Comparison of ENCODE assay signal across 17 mouse cellular contexts in genomic region chr8:83837637-83838378, GRCm38 (mm10).
DNase-seq lines count a peak whose midpoint lies in the region; ATAC-seq and TF ChIP-seq lines count a peak whose summit lies in the region.
"Had no signal": no experiment of that assay in that cellular context is flagged by ENCODE, and none has a peak within 500 bp of the region (broad histone marks: within the 10 kb centered on the region; RNA-seq: fewer than 3 reads in every experiment).

No protein-coding gene starts in this region.

- no peak for TF ChIP-seq CTCF in intestine, postnatal 0 days (IDR thresholded peaks at IDR 0.05; ENCODE audit: low read depth)

- H3K36me3 ChIP-seq in intestine, embryonic 14.5 days (ENCODE audit: control insufficient read depth, insufficient read depth, low read length): no peaks in the 10 kb centered on the region
- H3K36me3 ChIP-seq in intestine, postnatal 0 days (ENCODE audit: control insufficient read depth, insufficient read depth): no peaks in the 10 kb centered on the region
- H3K36me3 ChIP-seq: embryonic facial prominence, embryonic 13.5 days; forebrain, embryonic 12.5 days; hindbrain, embryonic 13.5 days; limb, embryonic 12.5 days; liver, embryonic 15.5 days had no signal

- 54% methylated on average over 9 of the region's 9 CpGs for whole genome bisulfite sequencing in intestine, embryonic 14.5 days
- WGBS in intestine, postnatal 0 days: 47% methylated on average over 9 of the region's 9 CpGs

- H3K4me1 ChIP-seq in intestine, embryonic 14.5 days (replicated peaks; ENCODE audit: control insufficient read depth, insufficient read depth, low read length): no peaks in the 10 kb centered on the region
- H3K4me1 ChIP-seq in intestine, postnatal 0 days (replicated peaks; ENCODE audit: control insufficient read depth, insufficient read depth, low read length): no peaks in the 10 kb centered on the region
- H3K4me1 ChIP-seq: limb, embryonic 12.5 days; liver, embryonic 15.5 days had no signal

- no peaks in the 10 kb centered on the region for H3K9me3 ChIP-seq in intestine, embryonic 14.5 days (ENCODE audit: control insufficient read depth, low read length)
- H3K9me3 ChIP-seq in intestine, postnatal 0 days (ENCODE audit: control insufficient read depth): no peaks in the 10 kb centered on the region
- H3K9me3 ChIP-seq: embryonic facial prominence, embryonic 13.5 days; forebrain, embryonic 12.5 days; limb, embryonic 12.5 days; liver, embryonic 15.5 days had no signal

- ATAC-seq in cerebellum, adult (ENCODE audit: insufficient number of reproducible peaks, low FRiP score, low TSS enrichment): no peak
- no peak for ATAC-seq in intestine, embryonic 14.5 days (replicated peaks; ENCODE audit: low FRiP score, low TSS enrichment, low read depth)
- no peak for ATAC-seq in intestine, postnatal 0 days

- DNase-seq in cerebellum, postnatal 25 days: peak; percentile 12 to 36
- peak; percentile 52 for DNase-seq in intestine, embryonic 14.5 days (ENCODE audit: low spot score)
- DNase-seq in lung, postnatal 36 days: peak; percentile 12
- DNase-seq in lung, postnatal 10 days: no peak
- peak; percentile 12 for DNase-seq in heart, postnatal 4 days
- DNase-seq in layer of hippocampus, adult 11-12 months (ENCODE audit: low spot score): no peak
- DNase-seq: B cell, adult 2 months; right cerebral cortex, postnatal 25 days; thymus, adult 2 months had no signal

- H3K27me3 ChIP-seq in intestine, embryonic 14.5 days (replicated peaks; ENCODE audit: control insufficient read depth, insufficient read depth, low read length): no peaks in the 10 kb centered on the region
- no peaks in the 10 kb centered on the region for H3K27me3 ChIP-seq in intestine, postnatal 0 days (replicated peaks; ENCODE audit: control insufficient read depth, insufficient read depth, low read length)
- H3K27me3 ChIP-seq: embryonic facial prominence, embryonic 13.5 days; forebrain, embryonic 12.5 days; liver, embryonic 15.5 days had no signal

- H3K27ac ChIP-seq in intestine, embryonic 14.5 days (ENCODE audit: low read depth): no peak overlapping the region
- H3K27ac ChIP-seq in intestine, postnatal 0 days (ENCODE audit: low read depth, low read length): no peak overlapping the region
- H3K27ac ChIP-seq: embryonic facial prominence, embryonic 13.5 days; forebrain, embryonic 12.5 days; hindbrain, embryonic 13.5 days; limb, embryonic 12.5 days; liver, embryonic 15.5 days had no signal

- no peak overlapping the region for H3K4me3 ChIP-seq in intestine, embryonic 14.5 days (ENCODE audit: low read depth, low read length)
- no peak overlapping the region for H3K4me3 ChIP-seq in intestine, postnatal 0 days (ENCODE audit: low read depth, low read length)
- H3K4me3 ChIP-seq: embryonic facial prominence, embryonic 13.5 days; forebrain, embryonic 12.5 days; hindbrain, embryonic 13.5 days; limb, embryonic 12.5 days; liver, embryonic 15.5 days; myocyte had no signal

- H3K9ac ChIP-seq in intestine, embryonic 14.5 days (ENCODE audit: low read length): no peak overlapping the region
- H3K9ac ChIP-seq in intestine, postnatal 0 days (ENCODE audit: low read depth, low read length): no peak overlapping the region
- H3K9ac ChIP-seq: embryonic facial prominence, embryonic 13.5 days; forebrain, embryonic 12.5 days; hindbrain, embryonic 13.5 days; limb, embryonic 12.5 days; liver, embryonic 15.5 days had no signal

- no peak overlapping the region for H3K4me2 ChIP-seq in intestine, embryonic 14.5 days (ENCODE audit: low read length)
- no peak overlapping the region for H3K4me2 ChIP-seq in intestine, postnatal 0 days (replicated peaks; ENCODE audit: low read depth)
- H3K4me2 ChIP-seq: embryonic facial prominence, embryonic 13.5 days; forebrain, embryonic 12.5 days; hindbrain, embryonic 13.5 days; limb, embryonic 12.5 days; liver, embryonic 15.5 days had no signal

Comparison
In these comparisons a context has a peak if more than half of its experiments do, and no peak if none do; other contexts are left out.
1. DNase-seq: peak in cerebellum, postnatal 25 days (2 of 2), intestine, embryonic 14.5 days (single experiment), lung, postnatal 36 days (single experiment) and heart, postnatal 4 days (single experiment); none in lung, postnatal 10 days (single experiment) and layer of hippocampus, adult 11-12 months (single experiment).